Mouse (Mus musculus): ENCODE measurements around the gene Kcnab1.

- TF ChIP-seq EP300 (IDR thresholded peaks at IDR 0.05; ENCODE audit: low read depth): no peak
- TF ChIP-seq CTCF (IDR thresholded peaks at IDR 0.05; ENCODE audit: low read depth): no peak
Measured at GRCm38 (mm10) chr3:65302559-65302958, 193.4 kb downstream of the Kcnab1 start.

Measured in liver, postnatal 0 days (tissue).